Mouse (Mus musculus) bone marrow, adult 2 months (tissue): ENCODE data around the gene Usp5.

Experiments used
- CTCF ChIP-seq: fragments of 200-500 bp; IDR thresholded peaks from 2 replicates; pipeline ENCODE4 v1.5.1; 2011; ENCODE audit warnings: low read length, control low read depth; ENCODE audit not compliant: control insufficient read depth, insufficient read depth
- POLR2A ChIP-seq: fragments of 200-500 bp; IDR thresholded peaks from 2 replicates; pipeline ENCODE4 v1.6.1; 2011; ENCODE audit warnings: low read depth, mild to moderate bottlenecking, control low read depth, low read length, borderline replicate concordance; ENCODE audit not compliant: control insufficient read depth

GRCm38 (mm10) chr6:124828101-124828592 is 1.1 kb downstream of the Usp5 start:
- TF ChIP-seq CTCF (no peak), POLR2A (no peak)
